Mouse (Mus musculus) cerebellum, adult 2 months (tissue): Measurements from ENCODE around the gene Pank1. TPM values are rescaled to one million over a fixed set of nuclear protein-coding genes. Genes with fewer than 3 reads are reported as not detected.

ENCODE experiments used
- DNase-seq, 2 experiments: peaks; one replicate each; pipeline ENCODE4 v3.0.0; 2021
- H3K27ac ChIP-seq: fragments of 200-500 bp; 2 replicates; pipeline ENCODE4 v1.5.1; 2012; ENCODE audit warnings: low read length, control low read depth, inconsistent platforms; ENCODE audit not compliant: insufficient read depth
- H3K27me3 ChIP-seq: fragments of 200-500 bp; 2 replicates; pipeline ENCODE4 v1.6.1; 2012; ENCODE audit warnings: inconsistent platforms, mild to moderate bottlenecking, low read length, moderate library complexity; ENCODE audit not compliant: control insufficient read depth, insufficient read depth
- H3K4me1 ChIP-seq: fragments of 200-500 bp; 2 replicates; pipeline ENCODE4 v1.6.1; 2011; ENCODE audit warnings: low read length; ENCODE audit not compliant: control insufficient read depth, insufficient read depth
- H3K4me3 ChIP-seq: fragments of 200-500 bp; replicated peaks from 2 replicates; pipeline ENCODE3; 2011; ENCODE audit warnings: mild to moderate bottlenecking, low read depth, low read length, control low read depth; ENCODE audit not compliant: insufficient read depth
- CTCF ChIP-seq: fragments of 200-500 bp; IDR thresholded peaks from 2 replicates; pipeline ENCODE4 v1.5.1; 2011; ENCODE audit warnings: low read depth, mild to moderate bottlenecking, control low read depth, low read length, moderate library complexity, borderline replicate concordance; ENCODE audit not compliant: insufficient read depth
- POLR2A ChIP-seq: fragments of 200-500 bp; IDR thresholded peaks from 2 replicates; pipeline ENCODE4 v1.6.1; 2011; ENCODE audit warnings: low read length, control low read depth, borderline replicate concordance; ENCODE audit not compliant: insufficient read depth
- WGBS: fragments of 180-500 bp; shearing (Covaris S2); methylation state at CpG from one replicate; pipeline ENCODE4 v1.1.7; 2018; 5-methylcytosine and 5-hydroxymethylcytosine counted together
- polyA plus RNA-seq: library from polyadenylated mRNA; depleted of rRNA; stranded (reverse); fragments of >200 nt; gene quantifications from 2 replicates; pipeline ENCODE4 v1.2.3, GENCODE M21; 2012

Gene Pank1
- polyA plus RNA-seq, 1 experiment: 6.9 TPM

DNA sequence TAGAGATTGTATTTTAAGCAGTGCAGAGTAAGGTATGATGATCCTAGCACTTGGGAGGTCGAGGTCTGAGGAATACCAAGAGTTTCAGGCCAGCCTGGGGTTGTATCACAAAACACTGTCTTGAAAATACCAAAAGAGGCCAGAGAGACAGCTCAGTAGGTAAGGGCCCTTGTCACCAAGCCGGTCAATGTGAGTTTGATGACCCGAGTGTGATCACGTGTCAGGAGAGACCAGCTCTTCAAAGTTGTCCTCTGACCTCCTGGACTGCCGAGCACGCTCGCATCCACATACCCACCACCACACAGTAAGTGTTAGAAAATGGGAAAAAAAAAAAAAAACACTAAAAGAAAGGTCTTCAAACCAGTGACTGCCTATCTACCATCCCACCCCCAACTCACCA lies 2.6 kb downstream of the Pank1 start:
- H3K27me3 ChIP-seq: no peaks in the 10 kb centered on the region
- no peak for DNase-seq
- no peak overlapping the region for H3K27ac ChIP-seq
- no peaks in the 10 kb centered on the region for H3K4me1 ChIP-seq
- TF ChIP-seq POLR2A (no peak), CTCF (no peak)
- 81% methylated on average over 7 of the region's 7 CpGs for WGBS
- H3K4me3 ChIP-seq: no peak overlapping the region

DNA sequence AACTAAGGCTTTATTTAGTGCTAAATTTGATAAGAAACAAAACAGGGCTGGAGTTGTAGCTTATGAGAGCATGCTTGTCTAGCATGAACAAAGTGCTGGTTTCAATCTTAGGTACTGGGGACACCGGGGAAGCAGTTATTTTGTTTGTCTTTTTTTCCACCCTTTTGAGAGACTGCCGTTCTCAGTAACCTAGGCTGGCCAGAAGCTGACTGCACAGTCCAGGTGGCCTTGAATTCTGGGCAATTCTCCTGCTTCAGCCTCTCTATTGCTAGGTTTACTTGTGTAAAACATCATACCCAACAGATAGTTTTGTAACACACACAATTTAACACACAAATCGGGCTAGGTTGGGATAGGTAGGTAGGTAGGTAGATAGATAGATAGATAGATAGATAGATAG lies 9.9 kb downstream of the Pank1 start:
- Histone ChIP-seq H3K4me1 (no peaks in the 10 kb centered on the region), H3K27me3 (no peaks in the 10 kb centered on the region), H3K4me3 (no peak overlapping the region), H3K27ac (no peak overlapping the region)
- TF ChIP-seq CTCF (no peak), POLR2A (no peak)
- DNase-seq: no peak
- WGBS: 70% methylated on average over 3 of the region's 3 CpGs

GRCm38 (mm10) chr19:34868093-34868741 lies 11.0 kb downstream of the Pank1 start:
- TF ChIP-seq CTCF: no peak
- no peak for TF ChIP-seq POLR2A
- WGBS: 91% methylated on average over 8 of the region's 8 CpGs
- no peak overlapping the region for H3K4me3 ChIP-seq
- H3K27me3 ChIP-seq: no peaks in the 10 kb centered on the region
- no peak for DNase-seq
- no peaks in the 10 kb centered on the region for H3K4me1 ChIP-seq
- H3K27ac ChIP-seq: no peak overlapping the region

- Histone ChIP-seq H3K27me3 (no peaks in the 10 kb centered on the region), H3K27ac (no peak overlapping the region), H3K4me1 (no peaks in the 10 kb centered on the region), H3K4me3 (no peak overlapping the region)
- 88% methylated on average over 6 of the region's 6 CpGs for WGBS
- no peak for DNase-seq
- TF ChIP-seq POLR2A (no peak), CTCF (no peak)
These were observed 15.5 kb downstream of the Pank1 start for GRCm38 (mm10) chr19:34863737-34864136.

GRCm38 (mm10) chr19:34856021-34856651 lies 23.1 kb downstream of the Pank1 start:
- H3K4me3 ChIP-seq: no peak overlapping the region
- peaks cover 2% of the 10 kb centered on the region; the same call in 1 of the 2 replicates for H3K4me1 ChIP-seq
- 32% methylated on average over 12 of the region's 12 CpGs for WGBS
- H3K27ac ChIP-seq: no peak overlapping the region
- TF ChIP-seq CTCF (no peak), POLR2A (no peak)
- no peaks in the 10 kb centered on the region for H3K27me3 ChIP-seq
- no peak for DNase-seq

DNA sequence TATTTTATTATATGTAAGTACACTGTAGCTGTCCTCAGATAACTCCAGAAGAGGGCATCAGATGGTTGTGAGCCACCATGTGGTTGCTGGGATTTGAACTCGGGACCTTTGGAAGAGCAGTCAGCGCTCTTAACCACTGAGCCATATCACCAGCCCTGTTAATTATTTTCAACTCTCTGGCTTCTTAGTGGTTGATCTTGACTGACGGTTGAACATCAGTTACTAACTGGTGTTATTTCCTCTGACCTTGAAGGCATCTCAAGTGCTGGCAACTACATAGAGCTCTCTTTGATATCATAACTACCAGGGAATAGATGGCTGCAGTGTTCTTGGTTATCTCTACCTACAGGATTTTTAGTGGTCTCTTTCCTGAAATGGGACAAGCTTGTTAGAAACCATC lies 28.1 kb downstream of the Pank1 start:
- Histone ChIP-seq H3K27me3 (no peaks in the 10 kb centered on the region), H3K4me3 (no peak overlapping the region), H3K27ac (no peak overlapping the region), H3K4me1 (no peaks in the 10 kb centered on the region; the same call in 1 of the 2 replicates)
- TF ChIP-seq POLR2A: no peak
- no peak for TF ChIP-seq CTCF
- DNase-seq: no peak
- WGBS: over 99% methylated on average over 3 of the region's 3 CpGs

- Histone ChIP-seq H3K4me1 (no peaks in the 10 kb centered on the region), H3K27ac (no peak overlapping the region), H3K27me3 (no peaks in the 10 kb centered on the region), H3K4me3 (no peak overlapping the region)
- WGBS: 76% methylated on average over 7 of the region's 7 CpGs
- TF ChIP-seq CTCF (no peak), POLR2A (no peak)
- DNase-seq: no peak
These were observed 29.8 kb downstream of the Pank1 start for GRCm38 (mm10) chr19:34849426-34849825.

GRCm38 (mm10) chr19:34848164-34848563 lies 31.1 kb downstream of the Pank1 start:
- Histone ChIP-seq H3K4me3 (no peak overlapping the region), H3K4me1 (no peaks in the 10 kb centered on the region; the same call in 1 of the 2 replicates), H3K27me3 (no peaks in the 10 kb centered on the region), H3K27ac (no peak overlapping the region)
- TF ChIP-seq CTCF (no peak), POLR2A (no peak)
- DNase-seq: no peak
- WGBS: 93% methylated on average over 9 of the region's 9 CpGs
